Mouse (Mus musculus): ENCODE measurements around the gene Ccnyl1. TPM values are rescaled to one million over a fixed set of nuclear protein-coding genes. Genes with fewer than 3 reads are reported as not detected.

Gene Ccnyl1
- polyA plus RNA-seq, 1 experiment = 17.0 TPM

GRCm38 (mm10) chr1:64701780-64702179, 11.5 kb downstream of the Ccnyl1 start:
- H3K27me3 ChIP-seq (replicated peaks; ENCODE audit: control insufficient read depth, insufficient read depth, low read length) = no peaks in the 10 kb centered on the region
- no peak overlapping the region for H3K27ac ChIP-seq (ENCODE audit: insufficient read depth, low read depth, low read length)
- H3K4me3 ChIP-seq (ENCODE audit: insufficient read depth, low read depth, low read length) = no peak overlapping the region
- TF ChIP-seq CTCF (conservative IDR thresholded peaks at IDR 0.05; ENCODE audit: insufficient read depth, insufficient read length, low read depth, low read length) (no peak; the same call in 1 of the 2 replicates), POLR2A (IDR thresholded peaks at IDR 0.05; ENCODE audit: low read depth, low read length) (no peak)
- DNase-seq = peak; percentile 68
- no peaks in the 10 kb centered on the region; the same call in 1 of the 2 replicates for H3K36me3 ChIP-seq (ENCODE audit: control insufficient read depth, insufficient read depth, low read length)
- WGBS = 38% methylated on average over 3 of the region's 3 CpGs
- H3K4me1 ChIP-seq (ENCODE audit: control insufficient read depth, insufficient read depth, low read length) = peaks cover 2% of the 10 kb centered on the region; the same call in 1 of the 2 replicates

GRCm38 (mm10) chr1:64705230-64705629, 15.0 kb downstream of the Ccnyl1 start:
- no peak overlapping the region for H3K4me3 ChIP-seq (ENCODE audit: insufficient read depth, low read depth, low read length)

DNA sequence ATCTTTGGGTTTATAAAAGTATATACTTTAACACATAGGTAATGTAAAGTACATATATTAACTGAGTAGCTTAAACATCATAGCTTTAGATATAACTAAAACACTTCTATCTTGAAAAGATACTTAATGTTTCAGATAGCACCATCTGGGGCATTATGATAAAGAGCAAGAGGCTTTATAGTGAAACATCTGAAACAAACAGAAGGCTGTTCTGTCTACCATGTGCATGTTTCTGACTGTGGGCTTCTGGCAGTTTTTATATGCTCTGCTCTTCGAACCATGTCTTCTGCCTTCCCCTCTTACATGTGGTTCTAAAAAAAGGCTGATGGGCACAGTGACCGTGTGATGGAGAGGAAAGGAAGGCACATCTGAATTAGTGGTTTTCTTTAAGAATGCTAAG, 16.4 kb downstream of the Ccnyl1 start:
- no peak for TF ChIP-seq CTCF (conservative IDR thresholded peaks at IDR 0.05; ENCODE audit: insufficient read depth, insufficient read length, low read depth, low read length)
- no peak for TF ChIP-seq POLR2A (IDR thresholded peaks at IDR 0.05; ENCODE audit: low read depth, low read length)
- no peak for DNase-seq
- Histone ChIP-seq H3K4me1 (ENCODE audit: control insufficient read depth, insufficient read depth, low read length) (peaks cover 2% of the 10 kb centered on the region; the same call in 1 of the 2 replicates), H3K36me3 (ENCODE audit: control insufficient read depth, insufficient read depth, low read length) (no peaks in the 10 kb centered on the region; the same call in 1 of the 2 replicates), H3K27me3 (replicated peaks; ENCODE audit: control insufficient read depth, insufficient read depth, low read length) (no peaks in the 10 kb centered on the region), H3K27ac (ENCODE audit: insufficient read depth, low read depth, low read length) (no peak overlapping the region), H3K4me3 (ENCODE audit: insufficient read depth, low read depth, low read length) (no peak overlapping the region)
- 92% methylated on average over 2 of the region's 2 CpGs for WGBS

More at GRCm38 (mm10) chr1:64705230-64705629, 15.0 kb downstream of the Ccnyl1 start:
- peak; percentile 84 for DNase-seq
- no peak overlapping the region for H3K27ac ChIP-seq (ENCODE audit: insufficient read depth, low read depth, low read length)
- H3K27me3 ChIP-seq (replicated peaks; ENCODE audit: control insufficient read depth, insufficient read depth, low read length) = no peaks in the 10 kb centered on the region
- peaks cover 2% of the 10 kb centered on the region; the same call in 1 of the 2 replicates for H3K4me1 ChIP-seq (ENCODE audit: control insufficient read depth, insufficient read depth, low read length)
- 0 out of 2 replicates have a peak, but pooled peaks have one; percentile 14 for TF ChIP-seq CTCF (conservative IDR thresholded peaks at IDR 0.05; ENCODE audit: insufficient read depth, insufficient read length, low read depth, low read length)
- TF ChIP-seq POLR2A (IDR thresholded peaks at IDR 0.05; ENCODE audit: low read depth, low read length) = no peak
- no peaks in the 10 kb centered on the region; the same call in 1 of the 2 replicates for H3K36me3 ChIP-seq (ENCODE audit: control insufficient read depth, insufficient read depth, low read length)
- WGBS = 39% methylated on average over 6 of the region's 6 CpGs

- 12% methylated on average over 2 of the region's 2 CpGs for WGBS
- DNase-seq = peak; percentile 54
- Histone ChIP-seq H3K27me3 (replicated peaks; ENCODE audit: control insufficient read depth, insufficient read depth, low read length) (no peaks in the 10 kb centered on the region), H3K27ac (ENCODE audit: insufficient read depth, low read depth, low read length) (no peak overlapping the region), H3K36me3 (ENCODE audit: control insufficient read depth, insufficient read depth, low read length) (peaks cover 1% of the 10 kb centered on the region; the same call in 1 of the 2 replicates), H3K4me3 (ENCODE audit: insufficient read depth, low read depth, low read length) (no peak overlapping the region), H3K4me1 (ENCODE audit: control insufficient read depth, insufficient read depth, low read length) (peaks cover 2% of the 10 kb centered on the region; the same call in 1 of the 2 replicates)
- TF ChIP-seq CTCF (conservative IDR thresholded peaks at IDR 0.05; ENCODE audit: insufficient read depth, insufficient read length, low read depth, low read length) (no peak), POLR2A (IDR thresholded peaks at IDR 0.05; ENCODE audit: low read depth, low read length) (no peak)
Measured at GRCm38 (mm10) chr1:64709891-64710290, 19.6 kb downstream of the Ccnyl1 start.

- DNase-seq = no peak
- WGBS = 83% methylated on average over 14 of the region's 14 CpGs
- no peak overlapping the region for H3K4me3 ChIP-seq (ENCODE audit: insufficient read depth, low read depth, low read length)
- 0 out of 2 replicates have a peak, but pooled peaks cover 1% of the 10 kb centered on the region for H3K36me3 ChIP-seq (ENCODE audit: control insufficient read depth, insufficient read depth, low read length)
- no peaks in the 10 kb centered on the region for H3K4me1 ChIP-seq (ENCODE audit: control insufficient read depth, insufficient read depth, low read length)
- H3K27ac ChIP-seq (ENCODE audit: insufficient read depth, low read depth, low read length) = no peak overlapping the region
- no peaks in the 10 kb centered on the region for H3K27me3 ChIP-seq (replicated peaks; ENCODE audit: control insufficient read depth, insufficient read depth, low read length)
- TF ChIP-seq CTCF (conservative IDR thresholded peaks at IDR 0.05; ENCODE audit: insufficient read depth, insufficient read length, low read depth, low read length) = no peak
- no peak for TF ChIP-seq POLR2A (IDR thresholded peaks at IDR 0.05; ENCODE audit: low read depth, low read length)
Measured at GRCm38 (mm10) chr1:64712006-64712760, 21.9 kb downstream of the Ccnyl1 start.

- Histone ChIP-seq H3K4me3 (ENCODE audit: insufficient read depth, low read depth, low read length) (no peak overlapping the region), H3K27me3 (replicated peaks; ENCODE audit: control insufficient read depth, insufficient read depth, low read length) (no peaks in the 10 kb centered on the region), H3K4me1 (ENCODE audit: control insufficient read depth, insufficient read depth, low read length) (no peaks in the 10 kb centered on the region), H3K27ac (ENCODE audit: insufficient read depth, low read depth, low read length) (no peak overlapping the region), H3K36me3 (ENCODE audit: control insufficient read depth, insufficient read depth, low read length) (0 out of 2 replicates have a peak, but pooled peaks cover 1% of the 10 kb centered on the region)
- no peak for TF ChIP-seq CTCF (conservative IDR thresholded peaks at IDR 0.05; ENCODE audit: insufficient read depth, insufficient read length, low read depth, low read length)
- TF ChIP-seq POLR2A (IDR thresholded peaks at IDR 0.05; ENCODE audit: low read depth, low read length) = no peak
- no peak for DNase-seq
- WGBS = 87% methylated on average over 2 of the region's 2 CpGs
Measured at GRCm38 (mm10) chr1:64715458-64715857, 25.2 kb downstream of the Ccnyl1 start.

All from kidney, adult 2 months (tissue).